Mouse (Mus musculus): ENCODE results near the gene Nr5a2.

Nr5a2 gene

GRCm38 (mm10) chr1:136948511-136949275 lies 11.6 kb downstream of the Nr5a2 start:
- no peak for DNase-seq (ENCODE audit: low spot score in 2 of 2)

GRCm38 (mm10) chr1:136948127-136948422 lies 12.2 kb downstream of the Nr5a2 start:
- no peak for DNase-seq (ENCODE audit: low spot score in 2 of 2)

GRCm38 (mm10) chr1:136947394-136948126 lies 12.7 kb downstream of the Nr5a2 start:
- DNase-seq (ENCODE audit: low spot score in 2 of 2) = no peak

- DNase-seq (ENCODE audit: low spot score in 2 of 2) = no peak
Measured at GRCm38 (mm10) chr1:136946806-136947393, 13.3 kb downstream of the Nr5a2 start.

- DNase-seq (ENCODE audit: low spot score in 2 of 2) = no peak
Measured at GRCm38 (mm10) chr1:136946404-136946803, 13.8 kb downstream of the Nr5a2 start.

GRCm38 (mm10) chr1:136945876-136946275 lies 14.4 kb downstream of the Nr5a2 start:
- no peak for DNase-seq (ENCODE audit: low spot score in 2 of 2)

- no peak for DNase-seq (ENCODE audit: low spot score in 2 of 2)
Measured at GRCm38 (mm10) chr1:136945426-136945825, 14.8 kb downstream of the Nr5a2 start.

GRCm38 (mm10) chr1:136940603-136941002 lies 19.6 kb downstream of the Nr5a2 start:
- DNase-seq (ENCODE audit: low spot score in 2 of 2) = no peak

- DNase-seq (ENCODE audit: low spot score in 2 of 2) = no peak
Measured at GRCm38 (mm10) chr1:136939220-136939619, 21.0 kb downstream of the Nr5a2 start.

GRCm38 (mm10) chr1:136935960-136936324 lies 24.3 kb downstream of the Nr5a2 start:
- DNase-seq (ENCODE audit: low spot score in 2 of 2) = no peak

GRCm38 (mm10) chr1:136935316-136935959 lies 24.8 kb downstream of the Nr5a2 start:
- DNase-seq (ENCODE audit: low spot score in 2 of 2) = no peak

- DNase-seq (ENCODE audit: low spot score in 2 of 2) = no peak
Measured at GRCm38 (mm10) chr1:136934051-136934450, 26.2 kb downstream of the Nr5a2 start.

- DNase-seq (ENCODE audit: low spot score in 2 of 2) = no peak
Measured at GRCm38 (mm10) chr1:136931026-136931425, 29.2 kb downstream of the Nr5a2 start.

GRCm38 (mm10) chr1:136929743-136930142 lies 30.5 kb downstream of the Nr5a2 start:
- DNase-seq (ENCODE audit: low spot score in 2 of 2) = no peak

- no peak for DNase-seq (ENCODE audit: low spot score in 2 of 2)
Measured at GRCm38 (mm10) chr1:136927428-136927827, 32.8 kb downstream of the Nr5a2 start.

- no peak for DNase-seq (ENCODE audit: low spot score in 2 of 2)
Measured at GRCm38 (mm10) chr1:136926026-136926425, 34.2 kb downstream of the Nr5a2 start.

- no peak for DNase-seq (ENCODE audit: low spot score in 2 of 2)
Measured at GRCm38 (mm10) chr1:136920089-136920488, 40.2 kb downstream of the Nr5a2 start.

GRCm38 (mm10) chr1:136918791-136919190 lies 41.5 kb downstream of the Nr5a2 start:
- no peak for DNase-seq (ENCODE audit: low spot score in 2 of 2)

- no peak for DNase-seq (ENCODE audit: low spot score in 2 of 2)
Measured at GRCm38 (mm10) chr1:136915438-136915837, 44.8 kb downstream of the Nr5a2 start.

- DNase-seq (ENCODE audit: low spot score in 2 of 2) = no peak
Measured at GRCm38 (mm10) chr1:136911996-136912395, 48.3 kb downstream of the Nr5a2 start.

- no peak for DNase-seq (ENCODE audit: low spot score in 2 of 2)
Measured at GRCm38 (mm10) chr1:136911594-136911860, 48.7 kb downstream of the Nr5a2 start.

- no peak for DNase-seq (ENCODE audit: low spot score in 2 of 2)
Measured at GRCm38 (mm10) chr1:136910741-136911593, 49.3 kb downstream of the Nr5a2 start.

Data from right cerebral cortex, postnatal 36 days (tissue).